Mouse (Mus musculus): ENCODE measurements around the gene Hip1.

DNA sequence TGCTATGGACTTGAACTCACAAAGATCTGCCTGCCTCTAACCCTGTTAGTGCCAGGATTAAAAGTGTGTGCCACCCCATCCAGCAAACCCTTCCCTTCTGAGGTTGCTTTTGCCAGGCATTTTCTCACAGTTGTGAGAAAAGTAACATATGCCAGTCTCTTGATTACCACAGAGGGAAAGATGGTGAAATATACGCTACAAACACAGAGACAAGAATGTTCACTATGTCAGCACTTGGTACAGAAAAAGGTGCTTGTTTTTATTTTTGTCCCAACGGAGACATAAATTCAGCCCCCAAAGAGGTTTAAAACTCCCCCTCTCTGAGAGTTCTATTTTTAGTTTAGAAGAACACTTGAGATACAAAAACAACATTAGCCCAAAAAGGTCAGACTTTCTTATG lies 20.8 kb downstream of the Hip1 start:
- TF ChIP-seq EP300 (optimal IDR thresholded peaks at IDR 0.05) (no peak), CTCF (IDR thresholded peaks at IDR 0.05; ENCODE audit: low read depth) (no peak)

All from stomach, postnatal 0 days (tissue).